Mouse (Mus musculus): Measurements from ENCODE around the gene Hectd4. TPM values are rescaled to one million over a fixed set of nuclear protein-coding genes. Genes with fewer than 3 reads are reported as not detected.

Gene Hectd4
- polyA plus RNA-seq, 1 experiment, result 79.8 TPM

- H3K4me3 ChIP-seq (ENCODE audit: insufficient read depth, low read length), result peak overlapping the region; percentile 70
- no peak for TF ChIP-seq CTCF (IDR thresholded peaks at IDR 0.05; ENCODE audit: extremely low read depth, insufficient read depth, low read length)
- TF ChIP-seq POLR2A (IDR thresholded peaks at IDR 0.05; ENCODE audit: extremely low read depth, insufficient read depth, low read length), result no peak
- H3K4me1 ChIP-seq (ENCODE audit: control insufficient read depth, insufficient read depth, low read length), result peaks cover 6% of the 10 kb centered on the region
- 0 out of 2 replicates have a peak overlapping the region, but pooled peaks have one; percentile 94 for H3K27ac ChIP-seq (ENCODE audit: insufficient read depth, low read length)
Observed at GRCm38 (mm10) chr5:121383857-121384756, 164.1 kb downstream of the Hectd4 start.

- TF ChIP-seq CTCF (IDR thresholded peaks at IDR 0.05; ENCODE audit: extremely low read depth, insufficient read depth, low read length) (no peak), POLR2A (IDR thresholded peaks at IDR 0.05; ENCODE audit: extremely low read depth, insufficient read depth, low read length) (0 out of 2 replicates have a peak, but pooled peaks have one; percentile 24)
- peak overlapping the region; percentile 70 for H3K4me3 ChIP-seq (ENCODE audit: insufficient read depth, low read length)
- H3K4me1 ChIP-seq (ENCODE audit: control insufficient read depth, insufficient read depth, low read length), result peaks cover 6% of the 10 kb centered on the region
- peak overlapping the region; percentile 94 for H3K27ac ChIP-seq (ENCODE audit: insufficient read depth, low read length)
Observed at GRCm38 (mm10) chr5:121384757-121385460, 164.9 kb downstream of the Hectd4 start.

DNA sequence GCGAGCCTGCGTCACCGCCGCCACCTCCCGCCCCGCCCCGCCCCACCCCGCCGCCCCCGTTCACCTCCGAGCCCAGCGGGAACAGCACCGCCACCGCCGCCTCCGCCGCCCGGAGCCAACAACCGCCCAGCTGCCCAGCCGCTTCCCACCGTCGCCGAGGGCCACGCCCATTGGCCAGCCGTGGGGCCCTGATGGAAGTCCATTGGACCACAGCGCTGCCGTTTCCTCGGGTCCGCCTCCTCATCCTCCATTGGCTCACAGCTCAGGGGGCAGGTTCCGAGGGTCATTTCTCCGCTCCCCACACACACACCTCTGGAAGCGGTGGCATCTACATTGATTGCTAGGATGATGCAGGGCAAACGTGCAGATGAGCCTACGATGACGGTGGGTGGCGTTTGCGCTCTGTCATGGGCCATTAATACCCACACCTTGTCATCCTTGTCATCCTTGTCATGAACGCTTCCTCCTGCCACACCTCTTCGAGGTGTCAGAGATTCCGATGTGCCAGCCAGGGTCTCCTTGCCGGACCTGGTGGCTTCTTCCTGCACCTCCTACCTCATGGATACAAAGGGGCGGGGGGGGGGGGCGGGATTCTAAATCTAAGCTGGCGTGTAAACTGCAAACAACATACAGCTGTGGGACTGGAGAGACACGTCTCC lies 165.6 kb downstream of the Hectd4 start, which contains the start of gene Trafd1:
Gene Trafd1 (minus strand): TSS at position 172 of the 659 bp plus-strand sequence.
- Histone ChIP-seq H3K27ac (ENCODE audit: insufficient read depth, low read length) (peak within 1 kb of the TSS; percentile 94), H3K4me3 (ENCODE audit: insufficient read depth, low read length) (peak within 1 kb of the TSS; percentile 70), H3K4me1 (ENCODE audit: control insufficient read depth, insufficient read depth, low read length) (peaks cover 6% of the 10 kb centered on the region)
- TF ChIP-seq POLR2A (IDR thresholded peaks at IDR 0.05; ENCODE audit: extremely low read depth, insufficient read depth, low read length), result peak; percentile 53; the same call in 1 of the 2 replicates
- TF ChIP-seq CTCF (IDR thresholded peaks at IDR 0.05; ENCODE audit: extremely low read depth, insufficient read depth, low read length), result no peak

DNA sequence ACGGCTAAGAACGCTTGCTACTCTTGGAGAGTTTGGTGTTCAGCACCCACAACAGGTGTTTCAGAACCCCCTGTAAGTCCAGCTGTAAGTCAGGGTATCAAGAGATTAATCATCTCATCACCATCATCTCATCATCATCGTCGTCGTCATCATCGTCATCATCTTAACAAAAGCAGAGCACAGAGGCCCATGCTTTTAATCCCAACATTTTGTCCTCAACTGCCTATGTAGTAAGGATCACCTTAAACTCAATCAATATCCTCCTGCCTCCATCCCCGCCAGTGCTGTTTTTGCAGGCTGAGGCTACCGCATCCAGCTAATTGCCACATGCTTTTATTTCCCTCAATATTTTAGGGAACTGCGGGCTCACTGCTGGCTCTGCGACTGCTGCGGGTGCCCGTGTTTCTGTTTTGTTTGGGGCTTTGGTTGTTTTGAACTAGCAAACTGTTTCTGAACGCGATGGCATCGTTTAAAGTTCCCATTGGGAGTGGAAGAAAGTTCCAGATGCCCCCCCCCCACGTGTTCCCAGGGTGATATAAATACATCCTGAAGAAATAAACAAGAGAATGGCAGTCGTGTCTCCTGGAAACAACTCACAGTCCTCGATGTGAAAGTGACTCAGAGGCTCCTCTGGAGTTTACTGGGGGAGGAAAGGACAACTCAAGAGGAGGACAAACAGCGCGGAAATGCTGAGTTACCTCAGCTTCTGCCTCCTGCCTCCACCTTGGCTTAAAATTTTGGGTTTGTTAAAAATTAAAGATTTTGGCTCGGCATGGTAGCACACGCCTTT lies 166.3 kb downstream of the Hectd4 start:
- peaks cover 6% of the 10 kb centered on the region for H3K4me1 ChIP-seq (ENCODE audit: control insufficient read depth, insufficient read depth, low read length)
- peak overlapping the region; percentile 13; the same call in 1 of the 2 replicates for H3K27ac ChIP-seq (ENCODE audit: insufficient read depth, low read length)
- TF ChIP-seq CTCF (IDR thresholded peaks at IDR 0.05; ENCODE audit: extremely low read depth, insufficient read depth, low read length) (no peak), POLR2A (IDR thresholded peaks at IDR 0.05; ENCODE audit: extremely low read depth, insufficient read depth, low read length) (no peak)
- H3K4me3 ChIP-seq (ENCODE audit: insufficient read depth, low read length), result peak overlapping the region; percentile 70; the same call in 1 of the 2 replicates

- Histone ChIP-seq H3K4me1 (ENCODE audit: control insufficient read depth, insufficient read depth, low read length) (peaks cover 3% of the 10 kb centered on the region; the same call in 1 of the 2 replicates), H3K4me3 (ENCODE audit: insufficient read depth, low read length) (no peak overlapping the region), H3K27ac (ENCODE audit: insufficient read depth, low read length) (no peak overlapping the region)
- TF ChIP-seq POLR2A (IDR thresholded peaks at IDR 0.05; ENCODE audit: extremely low read depth, insufficient read depth, low read length), result no peak
- no peak for TF ChIP-seq CTCF (IDR thresholded peaks at IDR 0.05; ENCODE audit: extremely low read depth, insufficient read depth, low read length)
Observed at GRCm38 (mm10) chr5:121387126-121387525, 167.1 kb downstream of the Hectd4 start.

- TF ChIP-seq POLR2A (IDR thresholded peaks at IDR 0.05; ENCODE audit: extremely low read depth, insufficient read depth, low read length) (no peak), CTCF (IDR thresholded peaks at IDR 0.05; ENCODE audit: extremely low read depth, insufficient read depth, low read length) (no peak)
- no peak overlapping the region for H3K4me3 ChIP-seq (ENCODE audit: insufficient read depth, low read length)
- no peak overlapping the region for H3K27ac ChIP-seq (ENCODE audit: insufficient read depth, low read length)
- H3K4me1 ChIP-seq (ENCODE audit: control insufficient read depth, insufficient read depth, low read length), result no peaks in the 10 kb centered on the region
Observed at GRCm38 (mm10) chr5:121389106-121389505, 169.1 kb downstream of the Hectd4 start.

DNA sequence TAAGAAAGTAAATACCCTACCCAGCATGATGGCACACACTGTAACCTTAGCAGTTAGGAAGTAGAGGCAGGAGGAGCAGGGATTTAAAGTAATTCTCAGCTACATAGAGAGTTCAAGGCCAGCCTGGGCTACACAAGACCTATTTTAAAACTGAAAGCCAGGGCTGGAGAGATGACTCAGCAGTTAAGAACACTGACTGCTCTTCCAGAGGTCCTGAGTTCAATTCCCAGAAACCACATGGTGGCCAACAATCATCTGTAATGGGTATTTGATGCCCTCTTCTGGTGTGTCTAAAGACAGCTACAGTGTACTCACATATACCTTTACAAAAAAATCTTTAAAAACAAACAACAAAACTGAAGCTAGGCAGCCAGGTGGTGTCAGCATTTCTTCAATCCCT lies 169.7 kb downstream of the Hectd4 start:
- Histone ChIP-seq H3K27ac (ENCODE audit: insufficient read depth, low read length) (no peak overlapping the region), H3K4me3 (ENCODE audit: insufficient read depth, low read length) (no peak overlapping the region), H3K4me1 (ENCODE audit: control insufficient read depth, insufficient read depth, low read length) (no peaks in the 10 kb centered on the region)
- TF ChIP-seq POLR2A (IDR thresholded peaks at IDR 0.05; ENCODE audit: extremely low read depth, insufficient read depth, low read length), result no peak
- TF ChIP-seq CTCF (IDR thresholded peaks at IDR 0.05; ENCODE audit: extremely low read depth, insufficient read depth, low read length), result no peak

DNA sequence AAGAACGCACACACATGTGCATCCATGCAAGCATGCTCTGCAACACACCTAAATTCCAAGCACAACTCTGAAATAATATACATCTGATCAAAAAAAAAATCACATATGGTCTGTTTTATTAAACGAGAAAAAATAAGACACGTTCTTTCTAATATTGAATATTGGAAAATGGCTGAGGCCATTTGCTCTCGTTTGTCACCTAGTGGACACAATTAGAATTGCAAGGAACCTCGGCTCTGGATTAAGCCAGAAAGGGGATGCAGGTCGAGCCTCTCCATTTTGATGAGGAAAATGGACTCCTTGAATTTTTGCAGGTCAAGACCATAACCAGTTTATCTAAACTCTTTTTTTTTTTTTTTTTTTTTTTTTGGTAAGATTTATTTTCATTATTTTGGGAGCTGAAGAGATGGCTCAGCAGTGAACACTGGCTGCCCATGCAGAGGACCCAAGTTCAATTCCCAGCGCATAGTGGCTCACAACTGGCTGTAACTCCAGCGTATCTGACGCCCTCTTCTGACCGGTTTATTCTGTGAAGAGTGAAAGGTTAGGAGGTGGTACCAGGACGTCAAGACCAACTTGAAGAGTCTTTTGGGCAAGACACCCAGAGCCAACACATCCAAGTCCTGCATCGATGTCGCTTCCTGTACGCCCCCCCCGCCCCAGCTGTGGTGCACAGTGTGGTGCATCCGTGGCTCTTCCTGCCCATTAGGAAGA lies 172.8 kb downstream of the Hectd4 start:
- TF ChIP-seq POLR2A (IDR thresholded peaks at IDR 0.05; ENCODE audit: extremely low read depth, insufficient read depth, low read length), result no peak
- peak; percentile 57; the same call in 1 of the 2 replicates for TF ChIP-seq CTCF (IDR thresholded peaks at IDR 0.05; ENCODE audit: extremely low read depth, insufficient read depth, low read length)
- Histone ChIP-seq H3K27ac (ENCODE audit: insufficient read depth, low read length) (no peak overlapping the region), H3K4me3 (ENCODE audit: insufficient read depth, low read length) (no peak overlapping the region), H3K4me1 (ENCODE audit: control insufficient read depth, insufficient read depth, low read length) (no peaks in the 10 kb centered on the region)
